Mouse (Mus musculus) heart, embryonic 16.5 days (tissue): Measurements from ENCODE around the gene Tll2. TPM values are rescaled to one million over a fixed set of nuclear protein-coding genes. Genes with fewer than 3 reads are reported as not detected.

Experiments
- ATAC-seq: fragments of 200-750 bp; cut with Nextera tagmentation; replicated peaks from 2 replicates; pipeline ENCODE4 v1.8.0; 2017; ENCODE audit warnings: moderate number of reproducible peaks; ENCODE audit not compliant: insufficient read depth, low FRiP score; ENCODE audit errors: extremely low read depth
- H3K27ac ChIP-seq: fragments of 300-500 bp; sonication (generic); 2 replicates; pipeline ENCODE4 v1.5.1; 2014; ENCODE audit warnings: mild to moderate bottlenecking, low read length, control low read depth, moderate library complexity
- H3K27me3 ChIP-seq: fragments of 300-500 bp; sonication (generic); 2 replicates; pipeline ENCODE4 v1.6.1; 2014; ENCODE audit warnings: low read length, mixed read lengths; ENCODE audit not compliant: control insufficient read depth, insufficient read depth
- H3K36me3 ChIP-seq: fragments of 300-500 bp; sonication (generic); 2 replicates; pipeline ENCODE4 v1.6.1; 2014; ENCODE audit not compliant: control insufficient read depth, insufficient read depth
- H3K4me1 ChIP-seq: fragments of 300-500 bp; sonication (generic); 2 replicates; pipeline ENCODE4 v1.6.1; 2014; ENCODE audit warnings: low read length, mixed read lengths; ENCODE audit not compliant: control insufficient read depth, insufficient read depth
- H3K4me2 ChIP-seq: fragments of 300-500 bp; sonication (generic); 2 replicates; pipeline ENCODE4 v1.6.1; 2014; ENCODE audit warnings: low read depth, mild to moderate bottlenecking, control low read depth, low read length
- H3K4me3 ChIP-seq: fragments of 300-500 bp; sonication (generic); 2 replicates; pipeline ENCODE4 v1.5.1; 2014; ENCODE audit warnings: mild to moderate bottlenecking, control low read depth, low read length
- H3K9ac ChIP-seq: fragments of 300-500 bp; sonication (generic); 2 replicates; pipeline ENCODE4 v1.6.1; 2014; ENCODE audit warnings: low read length, control low read depth
- H3K9me3 ChIP-seq: fragments of 300-500 bp; sonication (generic); replicated peaks from 2 replicates; pipeline ENCODE4 v1.6.1; 2016; ENCODE audit warnings: low read length; ENCODE audit not compliant: control insufficient read depth
- WGBS: fragments of 180-500 bp; shearing (Covaris S2); extraction: QIAGEN DNeasy Blood & Tissue Kit; methylation state at CpG from one replicate; pipeline ENCODE4 v1.1.7; 2014; 5-methylcytosine and 5-hydroxymethylcytosine counted together
- polyA plus RNA-seq: library from polyadenylated mRNA; unstranded; fragments of >200 nt; fragmentation: Nextera tagmentation; extraction: Ambion mirVana; gene quantifications from 2 replicates; pipeline ENCODE4 v1.2.1, GENCODE M21; 2015

Gene Tll2
- polyA plus RNA-seq, 1 experiment from 2014 or later = 0.20 TPM

DNA sequence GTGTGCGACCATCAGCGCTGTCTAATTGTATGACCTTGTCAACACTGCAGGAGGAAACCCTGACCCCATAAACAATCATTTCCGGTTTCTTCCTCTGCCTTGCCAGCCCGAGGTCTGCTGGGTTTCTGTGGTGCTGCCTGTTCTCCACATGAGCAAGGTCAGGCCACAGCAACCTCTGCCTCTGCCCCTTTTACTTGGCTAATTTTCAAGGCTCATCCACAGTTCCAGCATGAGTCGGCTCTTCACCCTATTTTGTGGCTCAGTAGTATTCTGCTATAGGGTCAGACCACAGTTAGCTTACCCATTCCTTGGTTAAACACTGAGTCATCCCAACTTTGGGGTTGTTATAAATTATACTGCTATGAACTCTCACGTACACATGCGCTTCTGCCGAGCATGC, 65.7 kb downstream of the Tll2 start:
- no peak for ATAC-seq
- Histone ChIP-seq H3K4me1 (no peaks in the 10 kb centered on the region), H3K4me3 (no peak overlapping the region), H3K27me3 (no peaks in the 10 kb centered on the region), H3K9ac (no peak overlapping the region), H3K9me3 (no peaks in the 10 kb centered on the region), H3K36me3 (no peaks in the 10 kb centered on the region), H3K4me2 (no peak overlapping the region), H3K27ac (no peak overlapping the region)
- 82% methylated on average over 8 of the region's 8 CpGs for WGBS

DNA sequence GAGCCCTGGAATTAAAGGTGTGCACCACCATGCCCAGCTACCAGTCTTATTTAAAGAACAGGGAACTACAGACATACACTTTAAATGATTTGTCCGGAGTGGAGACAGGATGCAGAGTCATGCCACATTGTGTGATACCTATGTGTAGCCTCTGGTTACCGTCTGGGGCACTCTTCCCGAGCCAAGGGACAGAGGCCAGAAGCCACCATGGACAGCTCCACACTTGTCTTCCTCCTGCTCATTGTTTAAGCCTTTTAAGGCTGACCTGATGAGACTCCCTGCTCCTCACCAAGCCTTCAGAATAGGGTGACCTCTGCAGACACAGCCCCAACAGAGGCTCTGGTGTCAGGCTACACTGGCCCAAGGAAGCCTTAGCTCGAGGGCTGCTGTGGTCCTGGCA, 67.0 kb downstream of the Tll2 start:
- Histone ChIP-seq H3K4me3 (no peak overlapping the region), H3K36me3 (no peaks in the 10 kb centered on the region), H3K9ac (no peak overlapping the region), H3K27ac (no peak overlapping the region), H3K27me3 (no peaks in the 10 kb centered on the region), H3K4me2 (no peak overlapping the region), H3K4me1 (no peaks in the 10 kb centered on the region), H3K9me3 (no peaks in the 10 kb centered on the region)
- WGBS = 41% methylated on average over 4 of the region's 4 CpGs
- ATAC-seq = no peak

DNA sequence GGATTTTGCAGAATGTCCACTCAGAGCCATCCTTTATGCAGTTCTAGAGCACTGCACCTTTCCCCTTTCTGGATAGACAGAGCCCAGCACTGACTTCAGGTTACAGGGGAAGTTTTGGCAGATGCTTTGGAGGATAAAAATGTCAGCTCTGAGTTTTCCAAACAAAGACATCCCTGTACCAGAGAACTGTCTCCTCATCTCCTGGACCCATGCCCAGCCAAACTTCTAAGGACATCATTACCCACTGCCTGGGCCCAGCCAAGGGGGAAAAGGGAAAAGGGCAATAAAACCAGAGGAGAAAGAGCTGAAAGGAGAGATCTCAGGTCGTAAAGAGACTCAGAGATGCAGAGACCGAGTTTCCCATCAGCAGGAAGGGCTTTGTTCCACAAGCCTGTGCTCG, 83.6 kb downstream of the Tll2 start:
- Histone ChIP-seq H3K27me3 (no peaks in the 10 kb centered on the region), H3K27ac (no peak overlapping the region), H3K9ac (no peak overlapping the region), H3K4me1 (no peaks in the 10 kb centered on the region), H3K9me3 (no peaks in the 10 kb centered on the region), H3K4me3 (no peak overlapping the region), H3K4me2 (no peak overlapping the region), H3K36me3 (no peaks in the 10 kb centered on the region)
- ATAC-seq = no peak
- 54% methylated on average over 3 of the region's 3 CpGs for WGBS

DNA sequence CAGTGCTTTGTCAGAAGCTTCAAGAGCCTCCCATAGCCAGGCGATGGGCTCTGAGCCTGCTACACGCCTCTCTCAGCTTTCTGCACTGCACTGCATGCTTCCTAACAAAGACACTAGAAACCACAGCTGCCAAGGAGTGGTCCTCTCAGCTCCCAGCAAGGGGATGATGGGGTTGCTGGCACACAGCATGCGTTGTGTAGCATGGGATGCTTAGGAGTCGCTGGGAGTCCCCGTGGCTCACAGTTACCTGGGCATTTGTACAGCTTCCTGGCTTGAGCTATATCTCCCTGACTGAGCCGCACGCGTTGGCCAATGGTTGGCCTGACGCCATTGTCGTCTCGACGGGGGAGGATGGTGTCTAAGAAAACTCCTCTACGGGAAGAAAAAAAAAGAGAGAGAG, 86.7 kb downstream of the Tll2 start:
- no peaks in the 10 kb centered on the region for H3K4me1 ChIP-seq
- ATAC-seq = no peak
- no peaks in the 10 kb centered on the region for H3K36me3 ChIP-seq

DNA sequence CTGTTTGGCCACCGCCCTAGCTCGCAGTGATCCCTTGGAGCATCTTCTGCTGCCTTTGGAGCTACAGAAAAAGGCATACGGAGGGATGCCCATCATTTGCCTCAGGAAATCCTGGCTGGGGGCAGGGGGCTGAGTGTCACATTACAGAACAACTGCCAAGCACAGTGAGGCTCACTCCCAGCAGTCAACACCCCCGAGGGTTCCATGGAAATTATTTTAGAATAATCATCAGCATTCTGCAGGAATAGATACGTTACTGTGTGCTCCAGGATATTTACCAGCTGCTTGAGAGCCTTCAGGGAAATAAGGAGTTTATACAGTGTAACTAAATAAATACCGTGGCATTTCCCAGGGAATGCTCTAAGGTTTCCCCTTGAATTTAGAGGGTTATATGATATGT, 88.3 kb downstream of the Tll2 start:
- no peaks in the 10 kb centered on the region for H3K27me3 ChIP-seq
- H3K4me2 ChIP-seq = no peak overlapping the region
- H3K27ac ChIP-seq = no peak overlapping the region
- no peaks in the 10 kb centered on the region for H3K36me3 ChIP-seq
- no peaks in the 10 kb centered on the region for H3K9me3 ChIP-seq
- ATAC-seq = no peak
- H3K4me1 ChIP-seq = no peaks in the 10 kb centered on the region
- H3K4me3 ChIP-seq = no peak overlapping the region
- 43% methylated on average over 6 of the region's 6 CpGs for WGBS
- H3K9ac ChIP-seq = no peak overlapping the region

More for the DNA sequence above, 86.7 kb downstream of the Tll2 start:
- Histone ChIP-seq H3K9ac (no peak overlapping the region), H3K9me3 (no peaks in the 10 kb centered on the region), H3K27me3 (no peaks in the 10 kb centered on the region), H3K27ac (no peak overlapping the region), H3K4me3 (no peak overlapping the region), H3K4me2 (no peak overlapping the region)
- 77% methylated on average over 13 of the region's 13 CpGs for WGBS

DNA sequence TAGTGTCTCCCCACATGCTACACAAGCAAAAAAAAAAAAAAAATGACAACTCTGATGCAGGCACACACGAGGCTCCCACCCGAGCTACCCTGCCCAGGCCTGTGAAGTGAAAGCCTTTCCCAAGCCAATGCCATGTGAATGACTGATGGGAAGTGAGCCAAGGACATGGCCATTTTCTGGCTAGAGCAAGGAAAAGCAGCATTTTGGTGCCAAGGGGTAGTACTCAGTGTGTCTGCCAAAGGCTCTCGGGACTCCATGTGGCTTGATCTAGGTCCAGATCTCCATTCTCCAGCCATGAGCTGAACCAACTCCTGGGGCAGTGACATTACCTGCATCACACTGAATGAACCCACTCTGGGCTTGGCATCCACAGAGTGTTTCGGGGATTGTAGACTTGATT, 89.3 kb downstream of the Tll2 start:
- H3K9me3 ChIP-seq = no peaks in the 10 kb centered on the region
- no peak overlapping the region for H3K9ac ChIP-seq
- no peaks in the 10 kb centered on the region for H3K36me3 ChIP-seq
- no peaks in the 10 kb centered on the region for H3K4me1 ChIP-seq
- 78% methylated on average over 4 of the region's 4 CpGs for WGBS
- no peak for ATAC-seq
- H3K27ac ChIP-seq = no peak overlapping the region
- no peak overlapping the region for H3K4me3 ChIP-seq
- no peak overlapping the region for H3K4me2 ChIP-seq
- H3K27me3 ChIP-seq = no peaks in the 10 kb centered on the region

DNA sequence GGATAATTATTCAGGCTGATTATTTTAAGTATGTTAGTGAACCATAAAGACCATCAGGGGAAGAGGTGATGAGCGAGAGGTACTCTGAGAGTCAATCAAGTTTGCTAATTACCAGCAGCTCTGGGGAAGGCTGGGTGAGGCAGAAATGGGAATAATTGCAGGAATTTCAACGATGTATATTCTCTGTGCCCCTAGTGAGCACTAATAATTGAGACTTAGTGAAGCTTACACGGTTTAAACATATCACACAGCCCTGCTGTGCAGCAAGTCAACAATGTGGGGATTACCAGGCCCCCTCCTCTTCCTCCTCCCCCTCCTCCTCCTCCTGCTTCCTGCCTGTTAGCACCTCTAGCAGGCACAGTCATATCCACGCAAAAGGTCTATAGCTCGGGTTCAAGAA, 92.0 kb downstream of the Tll2 start:
- no peak overlapping the region for H3K4me3 ChIP-seq
- no peaks in the 10 kb centered on the region for H3K4me1 ChIP-seq
- ATAC-seq = no peak
- no peaks in the 10 kb centered on the region for H3K36me3 ChIP-seq
- H3K27ac ChIP-seq = no peak overlapping the region
- H3K9me3 ChIP-seq = no peaks in the 10 kb centered on the region
- no peak overlapping the region for H3K9ac ChIP-seq
- WGBS = 44% methylated on average over 5 of the region's 5 CpGs
- no peak overlapping the region for H3K4me2 ChIP-seq
- H3K27me3 ChIP-seq = no peaks in the 10 kb centered on the region

DNA sequence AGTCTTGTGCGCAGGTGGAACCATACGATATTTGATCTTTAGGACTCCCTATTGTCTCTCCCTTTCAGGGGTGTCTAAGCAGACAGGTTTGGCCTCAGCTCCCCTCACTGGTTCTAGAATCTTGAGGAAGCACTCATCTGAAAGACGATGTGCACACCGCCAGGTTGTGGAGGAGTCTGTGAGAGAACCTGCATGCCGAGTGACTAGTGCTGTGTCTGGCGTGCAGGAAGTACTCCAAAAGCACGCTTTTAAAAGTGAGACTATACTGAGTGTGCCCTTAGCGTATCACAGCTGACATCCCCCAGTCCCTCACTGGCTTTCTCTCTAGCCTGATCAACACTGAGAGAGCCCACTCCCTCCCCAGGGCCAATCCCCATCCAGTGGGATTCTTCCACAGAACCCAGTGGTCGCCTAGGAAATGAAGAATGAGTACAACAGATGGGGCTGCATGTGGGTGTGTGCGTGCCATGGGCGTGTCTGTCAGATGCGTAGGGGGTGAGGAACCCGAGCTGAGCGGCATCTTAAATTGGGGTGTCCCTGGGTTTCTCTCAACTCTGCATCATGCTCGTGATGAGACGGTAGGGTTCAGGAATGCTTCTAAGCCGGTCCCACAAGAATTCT, 92.6 kb downstream of the Tll2 start:
- Histone ChIP-seq H3K27ac (no peak overlapping the region), H3K4me3 (no peak overlapping the region), H3K27me3 (no peaks in the 10 kb centered on the region), H3K9ac (no peak overlapping the region), H3K4me2 (no peak overlapping the region), H3K4me1 (no peaks in the 10 kb centered on the region), H3K36me3 (no peaks in the 10 kb centered on the region), H3K9me3 (no peaks in the 10 kb centered on the region)
- WGBS = 75% methylated on average over 17 of the region's 17 CpGs
- ATAC-seq = no peak

DNA sequence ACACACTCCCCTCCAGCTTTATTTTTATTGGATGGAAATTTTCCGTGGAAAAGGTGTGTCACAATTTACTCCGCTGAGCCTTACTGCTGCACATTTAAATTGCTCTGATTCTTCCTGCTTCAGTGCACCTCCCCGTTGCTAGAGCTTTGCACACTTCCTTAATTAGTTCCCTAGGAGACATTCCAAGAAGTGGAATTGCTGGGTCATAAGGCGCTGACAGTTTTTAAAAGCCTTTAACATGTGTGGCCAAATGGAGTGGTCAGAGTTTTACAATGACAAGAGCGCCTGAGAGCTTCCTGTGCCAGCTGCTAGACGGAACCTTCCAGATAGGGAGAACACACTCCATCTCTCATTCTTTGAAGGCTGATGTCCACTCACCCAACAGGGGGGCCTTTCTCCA, 94.0 kb downstream of the Tll2 start:
- H3K36me3 ChIP-seq = no peaks in the 10 kb centered on the region
- WGBS = 34% methylated on average over 6 of the region's 6 CpGs
- no peak for ATAC-seq

More for the DNA sequence above, 94.0 kb downstream of the Tll2 start:
- no peak overlapping the region for H3K9ac ChIP-seq
- H3K27ac ChIP-seq = no peak overlapping the region
- no peaks in the 10 kb centered on the region for H3K27me3 ChIP-seq
- no peak overlapping the region for H3K4me2 ChIP-seq
- no peak overlapping the region for H3K4me3 ChIP-seq
- H3K9me3 ChIP-seq = no peaks in the 10 kb centered on the region
- H3K4me1 ChIP-seq = no peaks in the 10 kb centered on the region
